Mouse (Mus musculus) liver, embryonic 13.5 days (tissue): ENCODE results near the gene Bend6. TPM values are rescaled to one million over a fixed set of nuclear protein-coding genes. Genes with fewer than 3 reads are reported as not detected.
"Not testable (repeated sequence)": the region's sequence is repeated elsewhere in the genome, so short reads cannot be mapped to it uniquely, and the experiment has no call there.

Source experiments
- ATAC-seq: fragments of 200-750 bp; cut with Nextera tagmentation; 2 replicates; pipeline ENCODE4 v1.8.0; 2017; ENCODE audit warnings: low read depth, mild to moderate bottlenecking, moderate number of reproducible peaks, moderate library complexity
- DNase-seq: peaks from one replicate; pipeline ENCODE4 v3.0.0; 2022
- H3K27ac ChIP-seq: fragments of 300-500 bp; sonication (generic); 2 replicates; pipeline ENCODE4 v1.5.1; 2015; ENCODE audit warnings: moderate library complexity, mild to moderate bottlenecking, inconsistent platforms
- H3K27me3 ChIP-seq: fragments of 300-500 bp; sonication (generic); 2 replicates; pipeline ENCODE4 v1.6.1; 2015; ENCODE audit warnings: mild to moderate bottlenecking, inconsistent platforms
- H3K36me3 ChIP-seq: fragments of 300-500 bp; sonication (generic); 2 replicates; pipeline ENCODE4 v1.6.1; 2015; ENCODE audit warnings: mild to moderate bottlenecking, inconsistent platforms
- H3K4me1 ChIP-seq: fragments of 300-500 bp; sonication (generic); replicated peaks from 2 replicates; pipeline ENCODE4 v1.6.1; 2015; ENCODE audit warnings: inconsistent platforms
- H3K4me2 ChIP-seq: fragments of 300-500 bp; sonication (generic); 2 replicates; pipeline ENCODE4 v1.6.1; 2015; ENCODE audit warnings: inconsistent platforms, mild to moderate bottlenecking, moderate library complexity
- H3K4me3 ChIP-seq: fragments of 300-500 bp; sonication (generic); replicated peaks from 2 replicates; pipeline ENCODE4 v1.5.1; 2015; ENCODE audit warnings: mild to moderate bottlenecking, inconsistent platforms
- H3K9ac ChIP-seq: fragments of 300-500 bp; sonication (generic); 2 replicates; pipeline ENCODE4 v1.6.1; 2015; ENCODE audit warnings: mild to moderate bottlenecking, inconsistent platforms
- H3K9me3 ChIP-seq: fragments of 300-500 bp; sonication (generic); replicated peaks from 2 replicates; pipeline ENCODE4 v1.6.1; 2016; ENCODE audit warnings: inconsistent platforms
- WGBS: fragments of 180-500 bp; shearing (Covaris S2); methylation state at CpG from one replicate; pipeline ENCODE4 v1.1.7; 2015; ENCODE audit not compliant: insufficient replicate concordance; 5-methylcytosine and 5-hydroxymethylcytosine counted together
- polyA plus RNA-seq: library from polyadenylated mRNA; unstranded; fragments of >200 nt; fragmentation: Nextera tagmentation; extraction: Ambion mirVana; gene quantifications from 2 replicates; pipeline ENCODE4 v1.2.1, GENCODE M21; 2015

The Bend6 gene
- polyA plus RNA-seq, 1 experiment from 2014 or later: 1.2 TPM

DNA sequence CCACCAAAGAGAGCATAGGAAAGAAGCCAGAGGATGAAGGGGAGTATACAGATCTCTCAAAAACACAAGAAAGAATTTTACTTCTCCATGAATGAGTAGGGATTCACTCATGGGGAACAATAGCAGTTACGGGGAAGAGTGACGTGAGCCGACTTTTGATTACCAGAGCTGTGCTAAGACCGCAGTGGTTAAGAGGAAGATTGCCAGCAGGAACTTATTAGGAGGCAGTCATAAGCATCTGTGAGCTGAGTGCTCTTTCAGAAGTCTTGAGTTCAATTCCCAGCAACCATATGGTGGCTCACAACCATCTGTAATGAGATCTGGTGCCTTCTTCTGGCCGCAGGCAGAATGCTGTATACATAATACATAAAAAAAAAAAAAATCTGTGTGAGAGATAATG, 34.1 kb downstream of the Bend6 start:
- Histone ChIP-seq H3K4me1 (no peaks in the 10 kb centered on the region), H3K4me2 (no peak overlapping the region), H3K27me3 (no peaks in the 10 kb centered on the region), H3K27ac (no peak overlapping the region), H3K4me3 (no peak overlapping the region), H3K9me3 (no peaks in the 10 kb centered on the region), H3K36me3 (no peaks in the 10 kb centered on the region), H3K9ac (no peak overlapping the region)
- WGBS: 70% methylated on average over 5 of the region's 5 CpGs
- ATAC-seq (no peak), DNase-seq (no peak)

DNA sequence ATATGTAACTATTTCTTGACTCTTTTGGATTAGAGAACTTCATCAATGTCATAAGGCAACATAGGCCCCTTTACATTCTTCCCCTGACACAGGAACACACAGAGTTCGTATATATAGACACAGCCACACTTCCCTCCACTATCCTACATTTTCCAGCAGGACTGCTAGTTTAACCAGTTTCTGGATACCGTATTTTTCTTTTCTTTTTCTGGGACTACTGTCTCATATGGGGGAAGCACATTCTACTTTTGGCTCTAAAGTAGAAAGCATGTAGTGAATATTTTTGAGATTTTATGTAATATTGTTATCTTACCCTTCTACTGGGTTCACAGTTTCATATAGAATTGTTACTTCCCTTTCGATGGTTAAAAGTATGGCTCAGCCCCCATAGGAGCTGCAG, 38.2 kb downstream of the Bend6 start:
- WGBS: 53% methylated on average over 3 of the region's 3 CpGs
- H3K4me2 ChIP-seq: no peak overlapping the region
- no peaks in the 10 kb centered on the region for H3K36me3 ChIP-seq
- no peaks in the 10 kb centered on the region for H3K4me1 ChIP-seq
- DNase-seq: no peak
- no peak overlapping the region for H3K4me3 ChIP-seq
- no peaks in the 10 kb centered on the region for H3K27me3 ChIP-seq
- H3K9me3 ChIP-seq: no peaks in the 10 kb centered on the region
- no peak for ATAC-seq
- H3K27ac ChIP-seq: no peak overlapping the region
- no peak overlapping the region for H3K9ac ChIP-seq

DNA sequence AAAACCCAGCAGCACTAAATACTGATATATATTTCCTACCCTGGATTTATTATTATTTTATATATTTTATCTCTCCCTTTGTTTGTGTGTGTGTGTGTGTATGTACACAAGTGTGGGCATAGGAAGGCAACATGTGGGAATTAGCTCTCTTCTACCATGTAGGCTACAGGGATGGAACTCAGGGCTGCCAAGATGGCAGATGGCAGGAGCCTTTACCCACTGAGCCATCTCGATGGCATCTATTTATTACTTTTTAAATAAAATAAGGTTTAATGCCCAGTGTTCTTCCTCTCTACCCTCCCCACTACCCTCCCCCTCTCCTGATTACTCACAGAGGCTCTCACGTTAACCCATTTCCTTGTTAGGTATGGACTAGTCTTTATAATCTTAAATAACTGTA, 38.6 kb downstream of the Bend6 start:
- H3K27me3 ChIP-seq: no peaks in the 10 kb centered on the region
- H3K4me2 ChIP-seq: no peak overlapping the region
- H3K27ac ChIP-seq: no peak overlapping the region
- no peaks in the 10 kb centered on the region for H3K9me3 ChIP-seq
- WGBS: 49% methylated on average over 2 of the region's 2 CpGs
- ATAC-seq (no peak), DNase-seq (no peak)
- H3K9ac ChIP-seq: no peak overlapping the region
- H3K36me3 ChIP-seq: no peaks in the 10 kb centered on the region
- H3K4me3 ChIP-seq: no peak overlapping the region
- no peaks in the 10 kb centered on the region for H3K4me1 ChIP-seq

DNA sequence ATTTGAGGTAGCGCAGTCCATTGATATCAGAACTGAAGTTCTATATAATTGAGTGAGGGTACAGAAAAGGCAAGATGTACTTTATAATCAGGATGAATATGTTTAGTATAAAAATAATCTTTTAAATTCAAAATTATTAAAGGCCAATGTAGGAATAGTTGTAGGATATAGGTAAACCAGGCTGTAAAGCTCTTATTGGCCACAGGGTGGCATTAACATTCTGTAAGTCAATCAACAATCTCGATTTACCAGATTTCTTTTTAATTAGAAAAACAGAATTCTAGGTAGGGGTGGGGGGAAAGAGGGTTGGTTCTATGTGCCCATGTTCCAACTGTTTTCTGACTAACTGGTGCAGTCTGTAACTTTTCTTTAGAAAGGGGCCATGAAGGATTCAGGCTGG, 60.8 kb downstream of the Bend6 start:
- H3K9me3 ChIP-seq: no peaks in the 10 kb centered on the region
- H3K4me1 ChIP-seq: no peaks in the 10 kb centered on the region
- WGBS: 75% methylated on average over 2 of the region's 2 CpGs
- H3K4me3 ChIP-seq: no peak overlapping the region
- H3K9ac ChIP-seq: no peak overlapping the region
- H3K27me3 ChIP-seq: no peaks in the 10 kb centered on the region
- H3K4me2 ChIP-seq: no peak overlapping the region
- H3K36me3 ChIP-seq: no peaks in the 10 kb centered on the region
- H3K27ac ChIP-seq: no peak overlapping the region
- DNase-seq: no peak
- no peak for ATAC-seq

DNA sequence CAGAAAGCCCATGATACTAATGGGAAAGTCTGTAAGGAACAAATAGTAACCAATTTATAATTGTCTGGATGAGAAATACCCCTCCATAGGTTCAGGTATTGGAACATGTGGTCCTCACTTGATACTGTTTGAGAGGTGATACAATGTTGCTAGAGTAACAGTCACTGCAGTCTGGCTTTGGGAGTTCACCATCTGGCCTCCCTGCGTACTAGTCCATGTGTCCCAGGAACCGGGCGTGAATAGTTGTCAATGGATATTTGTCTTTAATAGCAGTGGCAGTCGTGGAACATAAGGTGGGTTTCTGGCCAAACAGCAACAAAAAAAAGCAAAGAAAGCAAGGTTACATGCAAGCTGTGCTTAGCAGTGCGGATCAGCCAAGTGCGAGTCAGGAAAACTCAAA, 63.8 kb downstream of the Bend6 start:
- Histone ChIP-seq H3K36me3 (no peaks in the 10 kb centered on the region), H3K4me2 (no peak overlapping the region), H3K9me3 (no peaks in the 10 kb centered on the region), H3K9ac (no peak overlapping the region), H3K4me1 (no peaks in the 10 kb centered on the region), H3K4me3 (no peak overlapping the region), H3K27me3 (no peaks in the 10 kb centered on the region), H3K27ac (no peak overlapping the region)
- ATAC-seq (no peak), DNase-seq (no peak)
- 68% methylated on average over 6 of the region's 6 CpGs for WGBS

DNA sequence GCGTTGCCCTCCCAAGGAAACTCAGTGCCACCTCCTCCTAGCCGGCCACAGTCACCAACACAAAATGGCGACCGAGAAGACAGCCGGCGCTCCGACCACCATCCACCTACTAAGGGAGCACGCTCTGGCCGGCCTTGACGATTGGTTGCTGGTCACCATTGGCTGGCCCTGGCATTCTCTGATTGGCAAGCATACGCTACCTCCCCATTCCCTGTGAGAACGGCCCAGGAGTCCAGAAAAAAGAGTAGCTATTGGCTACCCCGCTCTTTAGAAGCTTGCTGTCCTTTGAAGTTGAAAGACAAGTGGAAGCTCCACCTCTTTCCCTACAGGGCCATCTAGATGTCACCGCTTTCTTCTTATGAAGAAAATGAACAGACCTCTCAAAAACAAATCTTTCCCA, 68.7 kb downstream of the Bend6 start:
- H3K9me3 ChIP-seq, DNase-seq, ATAC-seq, H3K27ac ChIP-seq, H3K4me3 ChIP-seq, H3K27me3 ChIP-seq, H3K4me1 ChIP-seq, H3K9ac ChIP-seq, H3K4me2 ChIP-seq, H3K36me3 ChIP-seq: not testable (repeated sequence)
- 82% methylated on average over 14 of the region's 14 CpGs for WGBS

DNA sequence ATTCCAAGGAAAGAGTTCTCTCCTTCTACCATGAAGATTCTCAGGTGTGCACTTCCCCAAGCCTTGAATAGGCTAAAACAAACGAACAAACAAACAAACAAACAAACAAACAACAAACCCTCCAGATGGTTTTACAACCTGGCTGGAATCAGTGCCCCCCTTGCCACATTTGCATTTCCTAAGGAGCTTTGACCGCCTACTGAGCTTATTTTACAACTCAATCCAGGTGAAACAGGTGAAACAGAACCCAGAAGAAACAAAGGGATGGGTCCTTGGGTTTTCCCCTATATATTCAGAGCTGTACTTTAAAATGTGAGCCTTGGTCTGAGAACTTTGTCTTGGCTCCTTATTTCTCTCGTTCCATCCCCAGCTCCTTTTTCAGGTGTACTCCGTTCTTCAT, 77.0 kb downstream of the Bend6 start:
- Histone ChIP-seq H3K27ac (no peak overlapping the region), H3K4me3 (no peak overlapping the region), H3K27me3 (no peaks in the 10 kb centered on the region), H3K9me3 (no peaks in the 10 kb centered on the region), H3K4me1 (no peaks in the 10 kb centered on the region), H3K4me2 (no peak overlapping the region), H3K36me3 (no peaks in the 10 kb centered on the region), H3K9ac (no peak overlapping the region)
- WGBS: 53% methylated on average over 4 of the region's 4 CpGs
- ATAC-seq (no peak), DNase-seq (no peak)

DNA sequence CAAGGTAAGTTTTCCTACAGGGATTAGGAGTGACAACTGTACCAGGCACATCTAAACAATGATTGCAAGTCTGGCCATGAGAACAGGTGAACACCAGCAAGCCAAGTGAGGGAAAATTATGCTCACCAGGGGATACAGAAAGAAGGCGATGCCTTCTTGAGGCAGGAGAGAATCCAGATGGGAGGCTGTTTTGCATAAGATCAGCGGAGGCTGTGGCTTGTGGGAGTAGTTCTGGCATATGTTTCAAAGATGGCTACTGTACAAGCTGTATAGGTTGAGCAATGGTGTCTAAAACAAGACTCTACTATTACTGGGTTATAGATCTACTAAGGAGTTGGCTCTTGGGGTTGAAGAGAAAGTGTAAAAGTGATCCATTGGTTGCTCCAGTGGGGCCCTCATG, 89.7 kb downstream of the Bend6 start:
- Histone ChIP-seq H3K9ac (no peak overlapping the region), H3K9me3 (no peaks in the 10 kb centered on the region), H3K4me3 (no peak overlapping the region), H3K36me3 (peaks cover 1% of the 10 kb centered on the region; the same call in 1 of the 2 replicates), H3K4me2 (no peak overlapping the region), H3K4me1 (peaks cover 13% of the 10 kb centered on the region), H3K27ac (no peak overlapping the region), H3K27me3 (no peaks in the 10 kb centered on the region)
- DNase-seq (no peak), ATAC-seq (no peak)
- 76% methylated on average over 2 of the region's 2 CpGs for WGBS

DNA sequence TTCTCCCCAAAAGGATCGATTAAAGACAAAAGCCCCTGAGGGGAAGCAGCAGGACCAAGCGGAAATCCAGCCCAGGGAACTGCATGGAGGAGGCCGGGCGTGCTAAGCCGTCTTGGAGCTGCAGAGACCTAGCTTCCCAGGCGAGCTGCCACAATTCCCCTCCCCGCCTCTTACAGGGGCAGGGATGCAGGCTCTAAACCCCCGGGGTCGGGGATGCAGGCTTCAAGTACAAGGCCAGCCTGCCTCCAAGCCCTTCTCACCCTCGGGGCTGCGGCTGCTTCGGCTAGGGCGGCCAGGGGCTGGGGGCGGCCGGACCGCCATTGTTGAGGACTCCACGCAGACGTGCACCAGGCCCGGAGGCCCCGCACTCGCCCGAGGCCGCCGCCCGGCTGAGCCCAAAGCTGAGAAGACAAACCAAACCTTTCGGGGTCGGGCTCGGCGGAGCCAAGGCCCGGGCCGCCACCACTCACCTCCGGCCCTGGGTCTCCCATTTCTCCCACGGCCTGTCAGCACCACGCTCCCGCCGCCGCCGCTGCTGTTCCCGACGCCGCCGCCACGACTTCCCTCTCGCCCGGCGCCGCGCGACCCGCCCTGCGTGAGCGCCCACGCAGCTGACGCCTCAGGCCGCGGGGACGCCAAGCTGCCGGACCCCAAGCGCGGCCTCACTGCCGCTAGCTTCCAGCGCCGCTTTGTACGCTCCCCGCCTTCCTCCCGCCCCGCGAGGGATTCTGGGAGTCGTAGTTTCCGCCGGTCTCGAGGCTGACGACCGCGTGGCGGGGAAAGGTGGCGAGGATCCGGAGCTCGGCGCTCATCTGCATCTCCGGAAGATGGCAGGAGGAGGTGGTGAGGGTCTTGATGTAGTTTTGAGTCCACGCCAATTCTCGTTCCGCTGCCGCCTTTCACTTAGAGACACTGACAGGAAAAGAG, 93.5 kb downstream of the Bend6 start, which contains the start of gene Zfp451:
Gene Zfp451, minus strand, starts transcription at position 728 of the 927 bp plus-strand sequence.
- Histone ChIP-seq H3K9me3 (no peaks in the 10 kb centered on the region), H3K4me3 (peak within 1 kb of the TSS; percentile 86), H3K36me3 (peaks cover 27% of the 10 kb centered on the region), H3K4me1 (peaks cover 26% of the 10 kb centered on the region), H3K9ac (peak within 1 kb of the TSS; percentile 94), H3K27me3 (no peaks in the 10 kb centered on the region), H3K27ac (peak within 1 kb of the TSS; percentile 84), H3K4me2 (peak within 1 kb of the TSS; percentile 83)
- ATAC-seq (peak; percentile 91), DNase-seq (peak; percentile 83)
- WGBS: under 1% methylated on average over 85 of the region's 85 CpGs

DNA sequence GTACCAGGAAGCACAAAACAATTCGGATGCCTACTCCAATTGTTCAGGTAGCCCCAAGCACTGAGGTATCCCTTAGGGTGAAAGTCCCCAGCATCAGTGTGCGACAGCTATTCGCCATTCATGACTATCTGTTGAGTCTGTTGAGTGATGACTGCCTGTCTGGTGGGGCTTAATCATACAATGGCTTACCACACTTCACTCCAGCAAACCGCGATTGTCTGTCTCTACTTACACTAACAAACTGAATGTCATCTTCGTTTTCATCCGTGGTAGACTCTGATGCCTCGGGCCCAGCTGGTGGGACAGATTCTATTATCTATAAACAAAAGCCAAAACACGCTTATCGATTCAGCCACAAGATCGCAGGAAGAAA, 94.1 kb downstream of the Bend6 start:
- Histone ChIP-seq H3K4me2 (peak overlapping the region; percentile 83), H3K9me3 (no peaks in the 10 kb centered on the region), H3K36me3 (peaks cover 32% of the 10 kb centered on the region), H3K9ac (peak overlapping the region; percentile 94), H3K4me3 (peak overlapping the region; percentile 86), H3K4me1 (peaks cover 26% of the 10 kb centered on the region), H3K27me3 (no peaks in the 10 kb centered on the region), H3K27ac (peak overlapping the region; percentile 84)
- DNase-seq: no peak
- 7% methylated on average over 11 of the region's 11 CpGs for WGBS
- ATAC-seq: peak; percentile 32; the same call in 1 of the 2 replicates

- WGBS: 86% methylated on average over 2 of the region's 2 CpGs
- ATAC-seq: no peak
- H3K9ac ChIP-seq: no peak overlapping the region
- H3K9me3 ChIP-seq: no peaks in the 10 kb centered on the region
- no peak overlapping the region for H3K27ac ChIP-seq
- H3K4me1 ChIP-seq: no peaks in the 10 kb centered on the region; the same call in 1 of the 2 replicates
- DNase-seq: no peak
- H3K36me3 ChIP-seq: peaks cover 67% of the 10 kb centered on the region
- H3K27me3 ChIP-seq: no peaks in the 10 kb centered on the region
- H3K4me2 ChIP-seq: no peak overlapping the region
- no peak overlapping the region for H3K4me3 ChIP-seq
Measured at GRCm38 (mm10) chr1:33803323-33803722, 104.3 kb downstream of the Bend6 start.
